Mouse (Mus musculus): ENCODE data around the gene Arhgef25. TPM values are rescaled to one million over a fixed set of nuclear protein-coding genes. Genes with fewer than 3 reads are reported as not detected.
"Not testable (repeated sequence)": the region's sequence is repeated elsewhere in the genome, so short reads cannot be mapped to it uniquely, and the experiment has no call there.

Arhgef25 gene
- polyA plus RNA-seq, 2 experiments, result 3.4 to 7.7 TPM

- Histone ChIP-seq H3K4me3 (ENCODE audit: insufficient read depth in 1 of 2, low read depth in 2 of 2, low read length in 2 of 2) (peak overlapping the region in 1 of 2 experiments; percentile 89; a peak in 2 of 4 replicates), H3K36me3 (replicated peaks; ENCODE audit: control insufficient read depth, insufficient read depth, low read depth) (peaks cover 41% of the 10 kb centered on the region), H3K27ac (peak overlapping the region; percentile 82), H3K9ac (replicated peaks) (peak overlapping the region; percentile 97), H3K9me3 (ENCODE audit: control insufficient read depth, low read length) (no peaks in the 10 kb centered on the region), H3K27me3 (ENCODE audit: control insufficient read depth, insufficient read depth, low read length) (no peaks in the 10 kb centered on the region), H3K4me1 (replicated peaks; ENCODE audit: control insufficient read depth in 2 of 2, insufficient read depth in 2 of 2, low read length in 1 of 2) (peaks cover 22% of the 10 kb centered on the region in 2 experiments), H3K4me2 (ENCODE audit: low read depth) (peak overlapping the region; percentile 94)
- WGBS (ENCODE audit: insufficient replicate concordance), result 60% methylated on average over 5 of the region's 5 CpGs
- no peak for ATAC-seq (ENCODE audit: insufficient read depth)
- DNase-seq (ENCODE audit: low read depth in 3 of 3, low spot score in 3 of 3), result no peak
- TF ChIP-seq CTCF (IDR thresholded peaks at IDR 0.05; ENCODE audit: low read depth), result no peak
- TF ChIP-seq EP300 (IDR thresholded peaks at IDR 0.05; ENCODE audit: low read depth), result no peak
Observed at GRCm38 (mm10) chr10:127196392-127196791, 6.5 kb upstream of the Arhgef25 start.

GRCm38 (mm10) chr10:127195328-127196129 lies 5.6 kb upstream of the Arhgef25 start, which contains the start of gene Dtx3:
Gene Dtx3, minus strand, starts transcription at chr10:127195728.
- Histone ChIP-seq H3K9me3 (ENCODE audit: control insufficient read depth, low read length) (no peaks in the 10 kb centered on the region), H3K27ac (peak within 1 kb of the TSS; percentile 82), H3K36me3 (replicated peaks; ENCODE audit: control insufficient read depth, insufficient read depth, low read depth) (peaks cover 34% of the 10 kb centered on the region), H3K4me3 (ENCODE audit: insufficient read depth in 1 of 2, low read depth in 2 of 2, low read length in 2 of 2) (peak within 1 kb of the TSS; percentile 58 to 89), H3K4me1 (replicated peaks; ENCODE audit: control insufficient read depth in 2 of 2, insufficient read depth in 2 of 2, low read length in 1 of 2) (peaks cover 30 to 31% of the 10 kb centered on the region in 2 experiments), H3K27me3 (ENCODE audit: control insufficient read depth, insufficient read depth, low read length) (no peaks in the 10 kb centered on the region), H3K4me2 (ENCODE audit: low read depth) (peak within 1 kb of the TSS; percentile 94), H3K9ac (replicated peaks) (peak within 1 kb of the TSS; percentile 97)
- ATAC-seq (ENCODE audit: insufficient read depth) (peak; percentile 55), DNase-seq (ENCODE audit: low read depth in 3 of 3, low spot score in 3 of 3) (no peak)
- 1% methylated on average over 32 of the region's 47 CpGs for WGBS (ENCODE audit: insufficient replicate concordance)
- TF ChIP-seq EP300 (IDR thresholded peaks at IDR 0.05; ENCODE audit: low read depth) (no peak), CTCF (IDR thresholded peaks at IDR 0.05; ENCODE audit: low read depth) (no peak)

- Histone ChIP-seq H3K36me3 (replicated peaks; ENCODE audit: control insufficient read depth, insufficient read depth, low read depth) (peaks cover 26% of the 10 kb centered on the region), H3K9ac (replicated peaks) (peak overlapping the region; percentile 97), H3K4me3 (ENCODE audit: insufficient read depth in 1 of 2, low read depth in 2 of 2, low read length in 2 of 2) (peak overlapping the region; percentile 58 to 89), H3K9me3 (ENCODE audit: control insufficient read depth, low read length) (no peaks in the 10 kb centered on the region), H3K4me1 (replicated peaks; ENCODE audit: control insufficient read depth in 2 of 2, insufficient read depth in 2 of 2, low read length in 1 of 2) (peaks cover 39% of the 10 kb centered on the region in 2 experiments), H3K4me2 (ENCODE audit: low read depth) (peak overlapping the region; percentile 94), H3K27ac (peak overlapping the region; percentile 82), H3K27me3 (ENCODE audit: control insufficient read depth, insufficient read depth, low read length) (no peaks in the 10 kb centered on the region)
- WGBS (ENCODE audit: insufficient replicate concordance), result 3% methylated on average over 22 of the region's 22 CpGs
- ATAC-seq (ENCODE audit: insufficient read depth), result peak; percentile 59; the same call in 1 of the 2 replicates
- no peak for TF ChIP-seq EP300 (IDR thresholded peaks at IDR 0.05; ENCODE audit: low read depth)
- TF ChIP-seq CTCF (IDR thresholded peaks at IDR 0.05; ENCODE audit: low read depth), result no peak
- no peak for DNase-seq (ENCODE audit: low read depth in 3 of 3, low spot score in 3 of 3)
Observed at GRCm38 (mm10) chr10:127194428-127195327, 4.8 kb upstream of the Arhgef25 start.

- Histone ChIP-seq H3K4me1 (replicated peaks; ENCODE audit: control insufficient read depth in 2 of 2, insufficient read depth in 2 of 2, low read length in 1 of 2) (peaks cover 39 to 50% of the 10 kb centered on the region in 2 experiments), H3K4me2 (ENCODE audit: low read depth) (peak overlapping the region; percentile 40), H3K9ac (replicated peaks) (peak overlapping the region; percentile 2; the same call in 1 of the 2 replicates), H3K9me3 (ENCODE audit: control insufficient read depth, low read length) (no peaks in the 10 kb centered on the region), H3K4me3 (ENCODE audit: insufficient read depth in 1 of 2, low read depth in 2 of 2, low read length in 2 of 2) (no peak overlapping the region), H3K27me3 (ENCODE audit: control insufficient read depth, insufficient read depth, low read length) (no peaks in the 10 kb centered on the region), H3K27ac (peak overlapping the region; percentile 46), H3K36me3 (replicated peaks; ENCODE audit: control insufficient read depth, insufficient read depth, low read depth) (peaks cover 9% of the 10 kb centered on the region)
- WGBS (ENCODE audit: insufficient replicate concordance), result 66% methylated on average over 9 of the region's 9 CpGs
- DNase-seq (ENCODE audit: low read depth in 3 of 3, low spot score in 3 of 3), result no peak
- TF ChIP-seq CTCF (IDR thresholded peaks at IDR 0.05; ENCODE audit: low read depth) (no peak), EP300 (IDR thresholded peaks at IDR 0.05; ENCODE audit: low read depth) (no peak)
- ATAC-seq (ENCODE audit: insufficient read depth), result no peak
Observed at GRCm38 (mm10) chr10:127193011-127193410, 3.1 kb upstream of the Arhgef25 start.

GRCm38 (mm10) chr10:127192057-127192328 lies 2.1 kb upstream of the Arhgef25 start:
- not testable (repeated sequence) for ATAC-seq (ENCODE audit: insufficient read depth); H3K27me3 ChIP-seq (ENCODE audit: control insufficient read depth, insufficient read depth, low read length); H3K9ac ChIP-seq (replicated peaks); H3K4me3 ChIP-seq (ENCODE audit: insufficient read depth in 1 of 2, low read depth in 2 of 2, low read length in 2 of 2); H3K4me2 ChIP-seq (ENCODE audit: low read depth); H3K36me3 ChIP-seq (replicated peaks; ENCODE audit: control insufficient read depth, insufficient read depth, low read depth); H3K9me3 ChIP-seq (ENCODE audit: control insufficient read depth, low read length); DNase-seq (ENCODE audit: low read depth in 3 of 3, low spot score in 3 of 3)
- Histone ChIP-seq H3K27ac (peak overlapping the region; percentile 65), H3K4me1 (replicated peaks; ENCODE audit: control insufficient read depth in 2 of 2, insufficient read depth in 2 of 2, low read length in 1 of 2) (peaks cover 39 to 50% of the 10 kb centered on the region in 2 experiments)
- WGBS (ENCODE audit: insufficient replicate concordance), result 65% methylated on average over 1 of the region's 1 CpGs

Data from liver, embryonic 14.5 days (tissue).